Mouse (Mus musculus) liver, embryonic 11.5 days (tissue): Measurements from ENCODE around the gene Bace2. TPM values are rescaled to one million over a fixed set of nuclear protein-coding genes. Genes with fewer than 3 reads are reported as not detected.

Experiments
- ATAC-seq: fragments of 200-750 bp; cut with Nextera tagmentation; replicated peaks from 2 replicates; pipeline ENCODE4 v1.8.0; 2017; ENCODE audit warnings: moderate number of reproducible peaks, mild to moderate bottlenecking, moderate TSS enrichment, moderate library complexity; ENCODE audit not compliant: low FRiP score
- DNase-seq: peaks from one replicate; pipeline ENCODE4 v3.0.0-alpha.2; 2017; ENCODE audit warnings: low spot score
- H3K27ac ChIP-seq: fragments of 300-500 bp; sonication (generic); 2 replicates; pipeline ENCODE4 v1.5.1; 2014; ENCODE audit warnings: mild to moderate bottlenecking, low read depth, low read length, control low read depth
- H3K27me3 ChIP-seq: fragments of 300-500 bp; sonication (generic); replicated peaks from 2 replicates; pipeline ENCODE4 v1.6.1; 2014; ENCODE audit warnings: low read length, mixed read lengths; ENCODE audit not compliant: control insufficient read depth, insufficient read depth
- H3K36me3 ChIP-seq: fragments of 300-500 bp; sonication (generic); 2 replicates; pipeline ENCODE4 v1.6.1; 2014; ENCODE audit warnings: mild to moderate bottlenecking, low read length, moderate library complexity, mixed read lengths; ENCODE audit not compliant: control insufficient read depth, insufficient read depth
- H3K4me1 ChIP-seq: fragments of 300-500 bp; sonication (generic); replicated peaks from 2 replicates; pipeline ENCODE4 v1.6.1; 2014; ENCODE audit warnings: low read length, mixed read lengths; ENCODE audit not compliant: control insufficient read depth, insufficient read depth
- H3K4me2 ChIP-seq: fragments of 300-500 bp; sonication (generic); 2 replicates; pipeline ENCODE4 v1.6.1; 2014; ENCODE audit warnings: mild to moderate bottlenecking, control low read depth, moderate library complexity
- H3K4me3 ChIP-seq: fragments of 300-500 bp; sonication (generic); 2 replicates; pipeline ENCODE4 v1.5.1; 2014; ENCODE audit warnings: low read depth, low read length, control low read depth
- H3K9ac ChIP-seq: fragments of 300-500 bp; sonication (generic); 2 replicates; pipeline ENCODE4 v1.6.1; 2014; ENCODE audit warnings: low read depth, low read length, control low read depth
- H3K9me3 ChIP-seq: fragments of 300-500 bp; sonication (generic); 2 replicates; pipeline ENCODE4 v1.6.1; 2016; ENCODE audit warnings: low read length, inconsistent platforms, mixed read lengths; ENCODE audit not compliant: control insufficient read depth
- WGBS: fragments of 180-500 bp; shearing (Covaris S2); extraction: QIAGEN DNeasy Blood & Tissue Kit; methylation state at CpG from one replicate; pipeline ENCODE4 v1.1.7; 2014; 5-methylcytosine and 5-hydroxymethylcytosine counted together
- polyA plus RNA-seq: library from polyadenylated mRNA; unstranded; fragments of >200 nt; fragmentation: Nextera tagmentation; extraction: Ambion mirVana; gene quantifications from 2 replicates; pipeline ENCODE4 v1.2.1, GENCODE M21; 2014

The Bace2 gene
- polyA plus RNA-seq, 1 experiment from 2014 or later: 6.4 TPM

DNA sequence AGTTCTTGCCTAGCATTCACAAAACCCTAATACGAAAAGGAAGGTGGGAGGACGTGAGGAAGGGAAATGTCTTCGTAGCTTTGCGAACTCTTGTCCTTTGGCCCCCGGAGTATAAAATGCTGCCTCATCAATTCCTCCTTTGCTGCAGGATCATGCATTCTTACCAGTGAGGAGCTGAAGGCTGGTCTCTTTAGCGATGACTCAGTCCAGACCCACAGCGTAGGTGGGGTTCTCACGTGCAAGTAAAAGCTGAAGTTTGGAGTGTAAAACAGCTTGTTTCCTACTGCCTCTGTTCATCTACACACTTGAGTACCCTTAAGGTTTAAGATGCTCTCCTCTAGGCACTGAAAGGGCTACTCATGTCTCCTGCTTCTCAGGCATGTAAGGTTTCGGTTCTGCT is 85.4 kb downstream of the Bace2 start:
- no peak overlapping the region for H3K27ac ChIP-seq
- H3K9me3 ChIP-seq: no peaks in the 10 kb centered on the region
- H3K27me3 ChIP-seq: no peaks in the 10 kb centered on the region
- H3K4me1 ChIP-seq: no peaks in the 10 kb centered on the region
- no peak for DNase-seq
- ATAC-seq: no peak
- no peak overlapping the region for H3K4me3 ChIP-seq
- no peak overlapping the region for H3K9ac ChIP-seq
- no peaks in the 10 kb centered on the region for H3K36me3 ChIP-seq
- WGBS: 80% methylated on average over 9 of the region's 9 CpGs
- H3K4me2 ChIP-seq: no peak overlapping the region

DNA sequence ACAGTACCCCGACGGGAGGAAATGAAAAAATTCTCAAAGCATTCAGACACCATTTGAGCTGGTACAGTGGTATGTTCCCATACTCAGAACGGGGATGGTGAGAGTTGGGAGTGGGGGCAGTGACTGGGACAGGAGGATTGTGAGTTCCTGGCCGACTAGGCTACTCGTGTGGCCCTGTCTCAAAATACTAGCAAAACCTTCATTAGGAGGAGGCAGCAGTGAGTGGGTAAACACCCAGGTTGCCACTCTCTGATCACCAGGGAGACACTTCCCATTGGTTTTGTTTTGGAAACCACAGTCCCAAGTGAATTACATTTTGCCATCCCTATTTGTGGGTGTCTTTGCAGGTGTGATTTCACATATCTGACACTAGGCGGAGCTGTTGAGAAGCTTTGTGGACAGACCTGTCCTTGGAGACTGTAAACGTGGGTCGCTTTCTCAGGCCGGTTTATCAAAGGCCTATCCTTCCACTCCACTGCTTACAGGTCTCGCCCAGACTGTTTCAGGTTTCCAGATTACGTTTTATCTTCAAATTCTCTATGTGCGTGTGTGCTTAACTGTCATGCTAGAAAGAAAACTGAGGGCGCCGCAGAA is 87.2 kb downstream of the Bace2 start:
- no peak overlapping the region for H3K27ac ChIP-seq
- no peaks in the 10 kb centered on the region for H3K36me3 ChIP-seq
- H3K4me2 ChIP-seq: no peak overlapping the region
- H3K9me3 ChIP-seq: no peaks in the 10 kb centered on the region
- WGBS: 46% methylated on average over 14 of the region's 14 CpGs
- no peak overlapping the region for H3K9ac ChIP-seq
- no peak for DNase-seq
- H3K4me3 ChIP-seq: no peak overlapping the region
- peak; percentile 65 for ATAC-seq
- H3K4me1 ChIP-seq: no peaks in the 10 kb centered on the region
- H3K27me3 ChIP-seq: no peaks in the 10 kb centered on the region

- Histone ChIP-seq H3K36me3 (no peaks in the 10 kb centered on the region), H3K9ac (no peak overlapping the region), H3K27ac (no peak overlapping the region), H3K4me3 (no peak overlapping the region), H3K4me1 (no peaks in the 10 kb centered on the region), H3K27me3 (no peaks in the 10 kb centered on the region), H3K4me2 (no peak overlapping the region), H3K9me3 (no peaks in the 10 kb centered on the region)
- ATAC-seq (no peak), DNase-seq (no peak)
Observed at GRCm38 (mm10) chr16:97447386-97447785, 90.8 kb downstream of the Bace2 start.

- no peak for ATAC-seq
- WGBS: 58% methylated on average over 1 of the region's 1 CpGs
- H3K9me3 ChIP-seq: no peaks in the 10 kb centered on the region
Observed at GRCm38 (mm10) chr16:97459831-97460230, 103.3 kb downstream of the Bace2 start.

DNA sequence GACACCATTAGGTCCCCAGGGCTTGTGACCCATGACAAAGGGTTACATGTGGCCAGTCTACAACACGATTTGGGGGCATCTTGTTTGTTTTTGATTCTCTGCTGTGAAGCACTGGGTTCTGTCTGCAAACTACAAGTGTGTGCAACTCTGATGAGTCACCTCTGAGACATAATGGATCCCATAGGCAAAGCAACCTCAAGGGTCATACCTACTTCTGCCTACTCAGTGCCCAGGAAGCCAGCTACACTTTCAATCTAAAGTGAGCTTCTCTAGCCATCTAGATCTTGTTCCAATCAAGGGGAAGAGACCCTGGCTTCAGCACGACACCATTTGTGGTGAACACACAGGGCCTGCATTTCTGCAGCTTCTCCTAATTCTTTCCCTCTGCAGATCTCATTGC is 104.7 kb downstream of the Bace2 start:
- Histone ChIP-seq H3K36me3 (no peaks in the 10 kb centered on the region), H3K27ac (no peak overlapping the region), H3K4me2 (no peak overlapping the region), H3K27me3 (no peaks in the 10 kb centered on the region), H3K9me3 (no peaks in the 10 kb centered on the region), H3K4me3 (no peak overlapping the region), H3K9ac (no peak overlapping the region), H3K4me1 (no peaks in the 10 kb centered on the region)
- 57% methylated on average over 2 of the region's 2 CpGs for WGBS
- DNase-seq: no peak
- ATAC-seq: no peak

More at GRCm38 (mm10) chr16:97459831-97460230, 103.3 kb downstream of the Bace2 start:
- no peak overlapping the region for H3K4me2 ChIP-seq
- no peaks in the 10 kb centered on the region for H3K4me1 ChIP-seq
- H3K36me3 ChIP-seq: no peaks in the 10 kb centered on the region
- DNase-seq: no peak
- H3K27me3 ChIP-seq: no peaks in the 10 kb centered on the region
- H3K27ac ChIP-seq: no peak overlapping the region
- no peak overlapping the region for H3K4me3 ChIP-seq
- no peak overlapping the region for H3K9ac ChIP-seq

DNA sequence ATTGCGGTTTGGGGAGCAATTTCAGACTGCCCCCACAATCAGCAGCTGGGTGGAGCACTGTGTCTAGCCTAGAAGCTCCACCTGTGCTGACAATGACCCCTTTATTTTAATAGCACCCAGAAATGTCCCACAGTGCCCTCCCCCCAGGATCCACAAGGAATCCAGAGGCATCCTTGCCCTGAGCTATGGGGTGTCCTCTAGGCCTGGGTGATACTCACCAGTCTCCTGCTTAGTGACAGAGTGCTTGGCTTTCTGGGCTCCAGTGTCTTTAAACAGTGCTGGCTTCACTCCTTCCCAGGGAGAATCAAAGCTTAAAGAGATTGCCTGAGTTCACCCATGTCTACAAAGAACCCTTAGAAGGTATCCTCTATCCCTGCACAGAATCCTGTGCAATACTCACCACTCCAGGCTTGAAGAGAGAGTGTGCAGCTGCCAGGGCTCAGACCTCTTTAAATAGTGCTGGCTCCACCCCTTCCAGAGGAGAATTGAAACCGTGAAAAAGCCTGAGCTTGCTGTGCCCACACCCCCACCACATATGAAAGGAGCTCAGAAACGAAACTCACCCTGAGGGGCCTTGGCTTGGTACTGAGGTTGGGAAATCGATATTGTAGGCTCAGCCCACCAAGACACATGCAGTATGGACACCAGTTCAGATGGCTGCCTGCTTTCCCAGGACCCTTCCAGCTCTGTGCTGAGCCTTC is 106.1 kb downstream of the Bace2 start, which contains the start of gene Mx1:
TSS of gene Mx1 (minus strand) at position 427 of the 701 bp plus-strand sequence.
- H3K4me3 ChIP-seq: no peak within 1 kb of the TSS

DNA sequence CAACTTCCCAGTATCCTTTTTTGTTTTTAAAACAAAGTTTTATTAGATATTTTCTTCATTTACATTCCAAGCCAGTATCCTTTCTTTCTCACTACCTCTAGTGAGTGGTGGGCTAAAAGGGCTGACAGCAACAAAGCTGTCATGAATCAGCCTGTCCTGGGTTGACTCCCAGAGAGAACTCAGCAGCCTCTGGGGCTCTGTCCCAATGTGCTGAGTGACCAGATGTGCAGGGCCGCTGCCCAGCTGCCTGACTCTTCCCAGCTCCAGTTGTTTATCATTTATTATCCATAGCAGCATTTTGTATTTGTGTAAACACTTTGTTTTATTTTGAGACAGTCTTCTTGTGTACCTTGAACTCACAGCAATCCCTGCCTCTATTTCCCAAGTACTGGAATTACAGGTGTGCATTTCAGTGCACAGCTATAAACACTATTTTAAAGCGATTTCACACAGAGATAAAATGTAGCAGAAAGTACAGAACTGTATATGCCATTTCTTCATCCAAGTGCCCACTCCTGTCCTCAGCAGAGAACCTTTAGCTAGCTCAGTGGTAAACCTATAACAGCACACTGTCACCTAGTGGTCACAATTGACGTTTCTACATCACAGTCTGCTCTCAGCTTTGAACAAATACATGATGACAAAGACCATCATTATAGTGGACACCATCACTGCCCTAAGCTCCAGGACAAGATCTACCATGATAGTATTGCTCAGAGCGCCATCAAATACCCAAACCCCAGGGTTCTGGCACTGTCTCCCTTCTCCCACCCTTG is 109.8 kb downstream of the Bace2 start:
- Histone ChIP-seq H3K27me3 (no peaks in the 10 kb centered on the region), H3K4me1 (no peaks in the 10 kb centered on the region), H3K27ac (no peak overlapping the region), H3K36me3 (no peaks in the 10 kb centered on the region), H3K4me3 (no peak overlapping the region), H3K4me2 (no peak overlapping the region), H3K9ac (no peak overlapping the region), H3K9me3 (no peaks in the 10 kb centered on the region)
- no peak for ATAC-seq
- DNase-seq: no peak
- 50% methylated on average over 4 of the region's 4 CpGs for WGBS

More for the DNA sequence above, 106.1 kb downstream of the Bace2 start, which contains the start of gene Mx1:
- H3K27ac ChIP-seq: no peak within 1 kb of the TSS
- H3K4me2 ChIP-seq: no peak within 1 kb of the TSS
- H3K9me3 ChIP-seq: no peaks in the 10 kb centered on the region
- ATAC-seq (0 out of 2 replicates have a peak, but pooled peaks have one; percentile 26), DNase-seq (no peak)
- no peak within 1 kb of the TSS for H3K9ac ChIP-seq
- no peaks in the 10 kb centered on the region for H3K27me3 ChIP-seq
- no peaks in the 10 kb centered on the region for H3K4me1 ChIP-seq
- H3K36me3 ChIP-seq: no peaks in the 10 kb centered on the region
- 43% methylated on average over 4 of the region's 4 CpGs for WGBS

- ATAC-seq: no peak
Observed at GRCm38 (mm10) chr16:97467472-97467871, 110.9 kb downstream of the Bace2 start.

More at GRCm38 (mm10) chr16:97467472-97467871, 110.9 kb downstream of the Bace2 start:
- H3K9me3 ChIP-seq: no peaks in the 10 kb centered on the region
- no peak for DNase-seq
- H3K4me2 ChIP-seq: no peak overlapping the region
- H3K4me1 ChIP-seq: no peaks in the 10 kb centered on the region
- 75% methylated on average over 3 of the region's 3 CpGs for WGBS
- no peak overlapping the region for H3K4me3 ChIP-seq
- no peaks in the 10 kb centered on the region for H3K36me3 ChIP-seq
- H3K27ac ChIP-seq: no peak overlapping the region
- H3K27me3 ChIP-seq: no peaks in the 10 kb centered on the region
- no peak overlapping the region for H3K9ac ChIP-seq
